Mouse (Mus musculus) forebrain, postnatal 0 days (tissue): ENCODE data around the gene Stxbp1. TPM values are rescaled to one million over a fixed set of nuclear protein-coding genes. Genes with fewer than 3 reads are reported as not detected.
"Not testable (repeated sequence)": the region's sequence is repeated elsewhere in the genome, so short reads cannot be mapped to it uniquely, and the experiment has no call there.

Experiments
- ATAC-seq: fragments of 200-750 bp; cut with Nextera tagmentation; 2 replicates; pipeline ENCODE4 v1.8.0; 2017; ENCODE audit warnings: mild to moderate bottlenecking, moderate library complexity
- DNase-seq: peaks from one replicate; pipeline ENCODE4 v3.0.0-alpha.2; 2015
- H3K27ac ChIP-seq: fragments of 300-500 bp; sonication (generic); 2 replicates; pipeline ENCODE4 v1.5.1; 2014; ENCODE audit warnings: low read depth, mild to moderate bottlenecking, antibody characterized with exemption, low read length, moderate library complexity, mixed read lengths
- H3K27me3 ChIP-seq: fragments of 300-500 bp; sonication (generic); 2 replicates; pipeline ENCODE4 v1.6.1; 2014; ENCODE audit warnings: mild to moderate bottlenecking, low read length, mixed read lengths; ENCODE audit not compliant: insufficient read depth
- H3K36me3 ChIP-seq: fragments of 300-500 bp; sonication (generic); 2 replicates; pipeline ENCODE4 v1.6.1; 2014; ENCODE audit warnings: mild to moderate bottlenecking, moderate library complexity; ENCODE audit not compliant: insufficient read depth
- H3K4me1 ChIP-seq: fragments of 300-500 bp; sonication (generic); 2 replicates; pipeline ENCODE4 v1.6.1; 2014; ENCODE audit warnings: antibody characterized with exemption; ENCODE audit not compliant: insufficient read depth
- H3K4me2 ChIP-seq: fragments of 300-500 bp; sonication (generic); 2 replicates; pipeline ENCODE4 v1.6.1; 2014; ENCODE audit warnings: low read depth, mild to moderate bottlenecking, moderate library complexity
- H3K4me3 ChIP-seq: fragments of 300-500 bp; sonication (generic); 2 replicates; pipeline ENCODE4 v1.5.1; 2014; ENCODE audit warnings: low read depth, low read length, mixed read lengths
- H3K9ac ChIP-seq: fragments of 300-500 bp; sonication (generic); 2 replicates; pipeline ENCODE4 v1.6.1; 2014; ENCODE audit warnings: mild to moderate bottlenecking
- H3K9me3 ChIP-seq: fragments of 300-500 bp; sonication (generic); 2 replicates; pipeline ENCODE4 v1.6.1; 2016; ENCODE audit warnings: low read length
- CTCF ChIP-seq: sonication (generic); IDR thresholded peaks from 2 replicates; pipeline ENCODE4 v1.5.1; 2016; ENCODE audit warnings: antibody characterized with exemption, control low read depth, low read depth
- WGBS: fragments of 180-500 bp; shearing (Covaris S2); extraction: QIAGEN DNeasy Blood & Tissue Kit; methylation state at CpG from one replicate; pipeline ENCODE4 v1.1.7; 2014; 5-methylcytosine and 5-hydroxymethylcytosine counted together
- polyA plus RNA-seq: library from polyadenylated mRNA; unstranded; fragments of >200 nt; fragmentation: Nextera tagmentation; extraction: Ambion mirVana; gene quantifications from 2 replicates; pipeline ENCODE4 v1.2.1, GENCODE M21; 2015
- total RNA-seq: library from RNA; depleted of rRNA; stranded (reverse); fragments of >200 nt; gene quantifications from 2 replicates; pipeline ENCODE4 v1.2.3, GENCODE M21; 2014

Gene Stxbp1
- total and polyA plus RNA-seq, 2 experiments from 2014 or later, result 135 to 350 TPM

- Histone ChIP-seq H3K9ac (no peak overlapping the region), H3K4me1 (no peaks in the 10 kb centered on the region), H3K4me2 (no peak overlapping the region), H3K9me3 (no peaks in the 10 kb centered on the region), H3K27me3 (no peaks in the 10 kb centered on the region), H3K36me3 (no peaks in the 10 kb centered on the region), H3K4me3 (no peak overlapping the region), H3K27ac (no peak overlapping the region)
- DNase-seq, result no peak
- no peak for ATAC-seq
- 75% methylated on average over 8 of the region's 8 CpGs for WGBS
- no peak for TF ChIP-seq CTCF
These were observed 13.8 kb upstream of the Stxbp1 start for GRCm38 (mm10) chr2:32860799-32861198.

GRCm38 (mm10) chr2:32859622-32860012 is 12.6 kb upstream of the Stxbp1 start:
- no peaks in the 10 kb centered on the region for H3K9me3 ChIP-seq
- no peaks in the 10 kb centered on the region for H3K4me1 ChIP-seq
- DNase-seq, result no peak
- H3K27ac ChIP-seq, result no peak overlapping the region
- H3K9ac ChIP-seq, result no peak overlapping the region
- no peak overlapping the region for H3K4me3 ChIP-seq
- TF ChIP-seq CTCF, result no peak
- no peaks in the 10 kb centered on the region for H3K27me3 ChIP-seq
- WGBS, result 81% methylated on average over 5 of the region's 5 CpGs
- H3K36me3 ChIP-seq, result no peaks in the 10 kb centered on the region
- ATAC-seq, result no peak
- H3K4me2 ChIP-seq, result no peak overlapping the region

- H3K4me1 ChIP-seq, result no peaks in the 10 kb centered on the region
- WGBS, result 45% methylated on average over 10 of the region's 10 CpGs
- no peaks in the 10 kb centered on the region for H3K36me3 ChIP-seq
- H3K9me3 ChIP-seq, result no peaks in the 10 kb centered on the region
- no peak overlapping the region for H3K27ac ChIP-seq
- TF ChIP-seq CTCF, result peak; percentile 87
- ATAC-seq (peak; percentile 69), DNase-seq (peak; percentile 64)
- H3K4me2 ChIP-seq, result no peak overlapping the region
- no peak overlapping the region for H3K4me3 ChIP-seq
- H3K9ac ChIP-seq, result no peak overlapping the region
- H3K27me3 ChIP-seq, result no peaks in the 10 kb centered on the region
These were observed 12.1 kb upstream of the Stxbp1 start for GRCm38 (mm10) chr2:32859010-32859621.

- peak; percentile 92 for TF ChIP-seq CTCF
- Histone ChIP-seq H3K36me3 (no peaks in the 10 kb centered on the region), H3K9me3 (no peaks in the 10 kb centered on the region), H3K27me3 (no peaks in the 10 kb centered on the region), H3K4me3 (no peak overlapping the region), H3K4me2 (no peak overlapping the region), H3K9ac (no peak overlapping the region), H3K4me1 (no peaks in the 10 kb centered on the region), H3K27ac (no peak overlapping the region)
- peak; percentile 83 for DNase-seq
- 2% methylated on average over 7 of the region's 7 CpGs for WGBS
- ATAC-seq, result peak; percentile 73
These were observed 10.5 kb upstream of the Stxbp1 start for GRCm38 (mm10) chr2:32857584-32857983.

- Histone ChIP-seq H3K4me3 (no peak overlapping the region), H3K4me2 (no peak overlapping the region), H3K36me3 (no peaks in the 10 kb centered on the region), H3K9ac (no peak overlapping the region), H3K4me1 (no peaks in the 10 kb centered on the region), H3K27me3 (no peaks in the 10 kb centered on the region), H3K27ac (no peak overlapping the region), H3K9me3 (no peaks in the 10 kb centered on the region)
- WGBS, result 38% methylated on average over 5 of the region's 5 CpGs
- no peak for ATAC-seq
- DNase-seq, result no peak
- no peak for TF ChIP-seq CTCF
These were observed 8.9 kb upstream of the Stxbp1 start for GRCm38 (mm10) chr2:32855790-32856465.

GRCm38 (mm10) chr2:32855046-32855785 is 8.2 kb upstream of the Stxbp1 start:
- H3K4me3 ChIP-seq, result no peak overlapping the region
- no peak overlapping the region for H3K9ac ChIP-seq
- no peaks in the 10 kb centered on the region for H3K27me3 ChIP-seq
- no peak overlapping the region for H3K4me2 ChIP-seq
- ATAC-seq (no peak), DNase-seq (no peak)
- H3K4me1 ChIP-seq, result no peaks in the 10 kb centered on the region
- WGBS, result 66% methylated on average over 7 of the region's 7 CpGs
- no peaks in the 10 kb centered on the region for H3K36me3 ChIP-seq
- no peak for TF ChIP-seq CTCF
- H3K9me3 ChIP-seq, result no peaks in the 10 kb centered on the region
- H3K27ac ChIP-seq, result no peak overlapping the region

- no peak overlapping the region for H3K4me2 ChIP-seq
- 4% methylated on average over 8 of the region's 8 CpGs for WGBS
- H3K4me3 ChIP-seq, result no peak overlapping the region
- H3K9ac ChIP-seq, result no peak overlapping the region
- DNase-seq (peak; percentile 88), ATAC-seq (peak; percentile 82)
- H3K4me1 ChIP-seq, result no peaks in the 10 kb centered on the region
- no peaks in the 10 kb centered on the region for H3K36me3 ChIP-seq
- no peak overlapping the region for H3K27ac ChIP-seq
- H3K27me3 ChIP-seq, result no peaks in the 10 kb centered on the region
- TF ChIP-seq CTCF, result peak; percentile 92
- no peaks in the 10 kb centered on the region for H3K9me3 ChIP-seq
These were observed 7.2 kb upstream of the Stxbp1 start for GRCm38 (mm10) chr2:32854206-32854605.

GRCm38 (mm10) chr2:32853716-32854115 is 6.7 kb upstream of the Stxbp1 start:
- H3K9me3 ChIP-seq, DNase-seq, ATAC-seq, H3K27me3 ChIP-seq, H3K4me1 ChIP-seq, H3K4me2 ChIP-seq, H3K27ac ChIP-seq, H3K36me3 ChIP-seq, H3K9ac ChIP-seq, H3K4me3 ChIP-seq: not testable (repeated sequence)
- WGBS, result 69% methylated on average over 4 of the region's 4 CpGs
